8 mouse cellular contexts compared by ENCODE assay signal in the genomic region with DNA sequence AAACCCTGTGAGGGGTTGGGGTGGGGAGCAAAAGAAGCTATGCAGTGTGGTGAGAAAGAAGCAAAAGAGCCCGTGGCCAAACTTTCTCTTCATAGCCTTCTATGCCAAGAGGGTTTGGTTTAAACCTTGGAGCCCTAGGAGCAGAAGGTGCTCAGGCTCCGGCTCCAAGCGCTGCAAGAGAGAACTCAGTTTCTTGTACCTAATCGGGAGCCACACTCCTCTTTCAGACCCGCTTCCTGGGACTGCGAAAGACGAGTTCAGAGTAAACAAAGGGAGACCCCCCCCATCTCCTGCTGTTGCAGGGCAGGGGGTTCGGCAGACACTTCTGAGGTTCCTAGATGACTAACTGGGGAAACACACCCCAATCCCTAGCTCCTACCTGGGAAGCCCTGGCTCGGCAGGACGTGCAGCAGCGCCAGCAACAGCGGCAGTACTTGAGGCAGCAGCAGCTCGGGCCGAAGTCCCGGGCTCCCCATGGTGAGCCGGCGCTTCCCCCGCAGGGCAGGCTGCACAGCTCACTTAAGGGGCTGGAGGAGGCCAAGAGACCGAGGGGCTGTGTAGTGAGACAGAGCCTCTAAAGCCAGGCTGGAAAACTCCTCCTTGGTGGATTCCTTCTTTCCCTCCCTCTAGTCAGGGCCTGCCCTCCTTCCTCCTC. TPM values are rescaled to one million over a fixed set of nuclear protein-coding genes. Genes with fewer than 3 reads are reported as not detected.
DNase-seq lines count a peak whose midpoint lies in the region; ATAC-seq lines count a peak whose summit lies in the region.

A gene (minus strand): TSS at position 645 of the 655 bp plus-strand sequence.

- H3K36me3 ChIP-seq in kidney, embryonic 14.5 days (ENCODE audit: control insufficient read depth, insufficient read depth, low read length): no peaks in the 10 kb centered on the region
- H3K36me3 ChIP-seq in embryonic facial prominence, embryonic 12.5 days: no peaks in the 10 kb centered on the region
- no peaks in the 10 kb centered on the region for H3K36me3 ChIP-seq in hindbrain, embryonic 16.5 days (ENCODE audit: control insufficient read depth, insufficient read depth, low read length)
- H3K36me3 ChIP-seq in midbrain, embryonic 10.5 days: no peaks in the 10 kb centered on the region

- H3K9me3 ChIP-seq in kidney, embryonic 14.5 days (ENCODE audit: control insufficient read depth, low read length): no peaks in the 10 kb centered on the region
- H3K9me3 ChIP-seq in embryonic facial prominence, embryonic 12.5 days: no peaks in the 10 kb centered on the region
- no peaks in the 10 kb centered on the region for H3K9me3 ChIP-seq in hindbrain, embryonic 16.5 days (ENCODE audit: control insufficient read depth, low read length)
- H3K9me3 ChIP-seq in midbrain, embryonic 10.5 days (replicated peaks): no peaks in the 10 kb centered on the region

- 28% methylated on average over 19 of the region's 19 CpGs for WGBS in kidney, embryonic 14.5 days
- WGBS in embryonic facial prominence, embryonic 12.5 days: 19% methylated on average over 19 of the region's 19 CpGs
- 17% methylated on average over 16 of the region's 19 CpGs for WGBS in hindbrain, embryonic 16.5 days
- 22% methylated on average over 19 of the region's 19 CpGs for WGBS in midbrain, embryonic 10.5 days

- H3K27me3 ChIP-seq in kidney, embryonic 14.5 days (ENCODE audit: control insufficient read depth, insufficient read depth, low read length): no peaks in the 10 kb centered on the region
- H3K27me3 ChIP-seq in embryonic facial prominence, embryonic 12.5 days: no peaks in the 10 kb centered on the region
- no peaks in the 10 kb centered on the region for H3K27me3 ChIP-seq in hindbrain, embryonic 16.5 days (replicated peaks; ENCODE audit: control insufficient read depth, insufficient read depth, low read length)
- peaks cover 29% of the 10 kb centered on the region for H3K27me3 ChIP-seq in midbrain, embryonic 10.5 days (ENCODE audit: low read depth, poor library complexity, severe bottlenecking)

- ATAC-seq in kidney, embryonic 14.5 days (ENCODE audit: low FRiP score, low TSS enrichment): peak; percentile 88
- peak; percentile 41; the same call in 1 of the 2 replicates for ATAC-seq in embryonic facial prominence, embryonic 12.5 days (ENCODE audit: insufficient number of reproducible peaks, insufficient read depth, low FRiP score, low TSS enrichment)
- peak; percentile 75 for ATAC-seq in hindbrain, embryonic 16.5 days

- no peak within 1 kb of the TSS for H3K27ac ChIP-seq in kidney, embryonic 14.5 days (ENCODE audit: low read depth, low read length)
- H3K27ac ChIP-seq in embryonic facial prominence, embryonic 12.5 days: no peak within 1 kb of the TSS
- no peak within 1 kb of the TSS for H3K27ac ChIP-seq in hindbrain, embryonic 16.5 days (ENCODE audit: low read depth, low read length)
- peak within 1 kb of the TSS; percentile 70 for H3K27ac ChIP-seq in midbrain, embryonic 10.5 days (replicated peaks)

- peak within 1 kb of the TSS; percentile 47 for H3K4me2 ChIP-seq in kidney, embryonic 14.5 days (replicated peaks; ENCODE audit: low read depth, low read length)
- H3K4me2 ChIP-seq in embryonic facial prominence, embryonic 12.5 days (replicated peaks): peak within 1 kb of the TSS; percentile 51
- H3K4me2 ChIP-seq in hindbrain, embryonic 16.5 days (ENCODE audit: low read length): peak within 1 kb of the TSS; percentile 62

- no peaks in the 10 kb centered on the region for H3K4me1 ChIP-seq in kidney, embryonic 14.5 days (ENCODE audit: control insufficient read depth, insufficient read depth, low read length)
- no peaks in the 10 kb centered on the region for H3K4me1 ChIP-seq in embryonic facial prominence, embryonic 12.5 days
- H3K4me1 ChIP-seq in hindbrain, embryonic 16.5 days (ENCODE audit: control insufficient read depth, insufficient read depth, low read depth, low read length): no peaks in the 10 kb centered on the region
- peaks cover 4% of the 10 kb centered on the region; the same call in 1 of the 2 replicates for H3K4me1 ChIP-seq in midbrain, embryonic 10.5 days

- peak within 1 kb of the TSS; percentile 35 for H3K4me3 ChIP-seq in kidney, embryonic 14.5 days (ENCODE audit: low read length)
- H3K4me3 ChIP-seq in embryonic facial prominence, embryonic 12.5 days: peak within 1 kb of the TSS; percentile 35
- peak within 1 kb of the TSS; percentile 32 for H3K4me3 ChIP-seq in hindbrain, embryonic 16.5 days (ENCODE audit: low read length)
- H3K4me3 ChIP-seq in midbrain, embryonic 10.5 days: peak within 1 kb of the TSS; percentile 49

- H3K9ac ChIP-seq in kidney, embryonic 14.5 days (ENCODE audit: low read depth, low read length): peak within 1 kb of the TSS; percentile 52; the same call in 1 of the 2 replicates
- peak within 1 kb of the TSS; percentile 42 for H3K9ac ChIP-seq in embryonic facial prominence, embryonic 12.5 days
- peak within 1 kb of the TSS; percentile 53 for H3K9ac ChIP-seq in hindbrain, embryonic 16.5 days (ENCODE audit: low read depth, low read length)

- no peak for DNase-seq in kidney, adult 9 months
- peak; percentile 37 for DNase-seq in midbrain, embryonic 10.5 days (ENCODE audit: low spot score)
- no peak for DNase-seq in frontal cortex, adult 2 months (ENCODE audit: extremely low spot score in 1 of 2, low spot score in 1 of 2)
- no peak for DNase-seq in cerebellum, postnatal 36 days
- DNase-seq in thymus, postnatal 4 days: no peak

RNA-seq across cellular contexts. Expression of the gene that starts here (rescaled TPM):
- polyA plus RNA-seq in kidney, embryonic 14.5 days (2014; fragmentation: Nextera tagmentation; extraction: Ambion mirVana): 11.3 and 15.1 TPM in 2 replicates
- 18.9 and 21.2 TPM in 2 replicates for polyA plus RNA-seq in embryonic facial prominence, embryonic 12.5 days (2016; fragmentation: Nextera tagmentation; extraction: Ambion mirVana)
- 3.9 and 4.9 TPM in 2 replicates for polyA plus RNA-seq in hindbrain, embryonic 16.5 days (2015; fragmentation: Nextera tagmentation; extraction: Ambion mirVana)
- polyA plus RNA-seq in midbrain, embryonic 10.5 days (2016; fragmentation: Nextera tagmentation; extraction: Ambion mirVana): 3.0 and 5.5 TPM in 2 replicates
- polyA plus RNA-seq in frontal cortex, adult 2 months (2012; rRNA removed): 1.8 and 2.1 TPM in 2 replicates
